Mouse (Mus musculus): ENCODE data around the gene Slc48a1.

The Slc48a1 gene

GRCm38 (mm10) chr15:97842058-97842457, 63.7 kb downstream of the Slc48a1 start:
- DNase-seq (ENCODE audit: low read depth, low spot score) = no peak
